Mouse (Mus musculus): ENCODE results near the gene Kng1. TPM values are rescaled to one million over a fixed set of nuclear protein-coding genes. Genes with fewer than 3 reads are reported as not detected.

Gene Kng1
- polyA plus RNA-seq, 1 experiment from 2014 or later, result not detected

GRCm38 (mm10) chr16:23127673-23128375 is 70.2 kb downstream of the Kng1 start, which contains the start of gene Rfc4:
TSS of gene Rfc4 (minus strand) at chr16:23127737.
- H3K4me1 ChIP-seq, result peaks cover 23% of the 10 kb centered on the region
- WGBS, result under 1% methylated on average over 51 of the region's 51 CpGs
- peak within 1 kb of the TSS; percentile 79 for H3K4me3 ChIP-seq
- H3K27me3 ChIP-seq, result no peaks in the 10 kb centered on the region
- peak within 1 kb of the TSS; percentile 89 for H3K9ac ChIP-seq
- peak within 1 kb of the TSS; percentile 84 for H3K4me2 ChIP-seq (replicated peaks)
- peaks cover 11% of the 10 kb centered on the region for H3K36me3 ChIP-seq
- no peaks in the 10 kb centered on the region for H3K9me3 ChIP-seq (replicated peaks)
- peak; percentile 95 for ATAC-seq (ENCODE audit: low FRiP score)
- peak within 1 kb of the TSS; percentile 97 for H3K27ac ChIP-seq

GRCm38 (mm10) chr16:23130303-23130702 is 72.6 kb downstream of the Kng1 start:
- peaks cover 23% of the 10 kb centered on the region for H3K4me1 ChIP-seq
- H3K9me3 ChIP-seq (replicated peaks), result no peaks in the 10 kb centered on the region
- H3K27ac ChIP-seq, result no peak overlapping the region
- H3K4me3 ChIP-seq, result no peak overlapping the region
- H3K4me2 ChIP-seq (replicated peaks), result no peak overlapping the region
- ATAC-seq (ENCODE audit: low FRiP score), result no peak
- 88% methylated on average over 3 of the region's 3 CpGs for WGBS
- H3K9ac ChIP-seq, result no peak overlapping the region
- no peaks in the 10 kb centered on the region for H3K27me3 ChIP-seq
- H3K36me3 ChIP-seq, result no peaks in the 10 kb centered on the region

Small RNA genes within 50 kb of the gene (microRNA-seq; reads per million reads assigned to microRNA genes)
- gene Gm49346, result not detected

Other genes with a start within 250 kb of the Kng1 start
- not detected in 2 replicates for gene Crygs, start 246.3 kb upstream of the Kng1 start, polyA plus RNA-seq (2016; fragmentation: Nextera tagmentation; extraction: Ambion mirVana)
- 30.1 and 32.5 TPM in 2 replicates for gene Tbccd1, start 200.2 kb upstream of the Kng1 start, polyA plus RNA-seq (2016; fragmentation: Nextera tagmentation; extraction: Ambion mirVana)
- 104 and 112 TPM in 2 replicates for gene Dnajb11, start 200.0 kb upstream of the Kng1 start, polyA plus RNA-seq (2016; fragmentation: Nextera tagmentation; extraction: Ambion mirVana)
- gene Ahsg, start 166.6 kb upstream of the Kng1 start, polyA plus RNA-seq (2016; fragmentation: Nextera tagmentation; extraction: Ambion mirVana), result not detected in 2 replicates
- not detected in 2 replicates for gene Fetub, start 139.5 kb upstream of the Kng1 start, polyA plus RNA-seq (2016; fragmentation: Nextera tagmentation; extraction: Ambion mirVana)
- gene Hrg, start 106.8 kb upstream of the Kng1 start, polyA plus RNA-seq (2016; fragmentation: Nextera tagmentation; extraction: Ambion mirVana), result 0.18 TPM in 1 of 2 replicates, not detected in the other
- not detected in 2 replicates for gene Kng2, start 28.4 kb upstream of the Kng1 start, polyA plus RNA-seq (2016; fragmentation: Nextera tagmentation; extraction: Ambion mirVana)
- gene Eif4a2, start 49.6 kb downstream of the Kng1 start, polyA plus RNA-seq (2016; fragmentation: Nextera tagmentation; extraction: Ambion mirVana), result 240 and 269 TPM in 2 replicates
- gene Rfc4, start 69.9 kb downstream of the Kng1 start, polyA plus RNA-seq (2016; fragmentation: Nextera tagmentation; extraction: Ambion mirVana), result 94.2 and 97.2 TPM in 2 replicates
- not detected in 2 replicates for gene Adipoq, start 88.7 kb downstream of the Kng1 start, polyA plus RNA-seq (2016; fragmentation: Nextera tagmentation; extraction: Ambion mirVana)
- 38.7 and 40.0 TPM in 2 replicates for gene St6gal1, start 166.9 kb downstream of the Kng1 start, polyA plus RNA-seq (2016; fragmentation: Nextera tagmentation; extraction: Ambion mirVana)